Mouse (Mus musculus): Measurements from ENCODE around the gene Esrrg.

Gene Esrrg

GRCm38 (mm10) chr1:187997584-187998338 lies 389.2 kb downstream of the Esrrg start:
- no peak for DNase-seq (ENCODE audit: low spot score)

GRCm38 (mm10) chr1:187999121-187999520 lies 390.5 kb downstream of the Esrrg start:
- DNase-seq (ENCODE audit: low spot score): no peak

GRCm38 (mm10) chr1:188000189-188000588 lies 391.6 kb downstream of the Esrrg start:
- no peak for DNase-seq (ENCODE audit: low spot score)

- DNase-seq (ENCODE audit: low spot score): no peak
Observed at GRCm38 (mm10) chr1:188006820-188007491, 398.4 kb downstream of the Esrrg start.

GRCm38 (mm10) chr1:188008476-188008875 lies 399.9 kb downstream of the Esrrg start:
- no peak for DNase-seq (ENCODE audit: low spot score)

GRCm38 (mm10) chr1:188009868-188010267 lies 401.3 kb downstream of the Esrrg start:
- DNase-seq (ENCODE audit: low spot score): no peak

- no peak for DNase-seq (ENCODE audit: low spot score)
Observed at GRCm38 (mm10) chr1:188010860-188011259, 402.3 kb downstream of the Esrrg start.

GRCm38 (mm10) chr1:188014411-188014810 lies 405.8 kb downstream of the Esrrg start:
- DNase-seq (ENCODE audit: low spot score): no peak

- no peak for DNase-seq (ENCODE audit: low spot score)
Observed at GRCm38 (mm10) chr1:188017956-188018862, 409.6 kb downstream of the Esrrg start.

GRCm38 (mm10) chr1:188029205-188029604 lies 420.6 kb downstream of the Esrrg start:
- no peak for DNase-seq (ENCODE audit: low spot score)

- no peak for DNase-seq (ENCODE audit: low spot score)
Observed at GRCm38 (mm10) chr1:188030116-188030515, 421.5 kb downstream of the Esrrg start.

GRCm38 (mm10) chr1:188031276-188031675 lies 422.7 kb downstream of the Esrrg start:
- DNase-seq (ENCODE audit: low spot score): no peak

GRCm38 (mm10) chr1:188035957-188036356 lies 427.4 kb downstream of the Esrrg start:
- no peak for DNase-seq (ENCODE audit: low spot score)

- DNase-seq (ENCODE audit: low spot score): no peak
Observed at GRCm38 (mm10) chr1:188046691-188047121, 438.1 kb downstream of the Esrrg start.

GRCm38 (mm10) chr1:188047148-188047547 lies 438.6 kb downstream of the Esrrg start:
- DNase-seq (ENCODE audit: low spot score): no peak

GRCm38 (mm10) chr1:188055888-188056287 lies 447.3 kb downstream of the Esrrg start:
- no peak for DNase-seq (ENCODE audit: low spot score)

- no peak for DNase-seq (ENCODE audit: low spot score)
Observed at GRCm38 (mm10) chr1:188057892-188058291, 449.3 kb downstream of the Esrrg start.

GRCm38 (mm10) chr1:188059006-188059405 lies 450.4 kb downstream of the Esrrg start:
- no peak for DNase-seq (ENCODE audit: low spot score)

- DNase-seq (ENCODE audit: low spot score): no peak
Observed at GRCm38 (mm10) chr1:188060493-188060892, 451.9 kb downstream of the Esrrg start.

- no peak for DNase-seq (ENCODE audit: low spot score)
Observed at GRCm38 (mm10) chr1:188068833-188069232, 460.2 kb downstream of the Esrrg start.

- no peak for DNase-seq (ENCODE audit: low spot score)
Observed at GRCm38 (mm10) chr1:188069849-188070248, 461.3 kb downstream of the Esrrg start.

GRCm38 (mm10) chr1:188077561-188078195 lies 469.1 kb downstream of the Esrrg start:
- no peak for DNase-seq (ENCODE audit: low spot score)

All from spleen, adult 12 weeks (tissue).